Mouse (Mus musculus): ENCODE data around the gene Nceh1. TPM values are rescaled to one million over a fixed set of nuclear protein-coding genes. Genes with fewer than 3 reads are reported as not detected.

Gene Nceh1
- polyA plus RNA-seq, 1 experiment from 2014 or later = 21.3 TPM

DNA sequence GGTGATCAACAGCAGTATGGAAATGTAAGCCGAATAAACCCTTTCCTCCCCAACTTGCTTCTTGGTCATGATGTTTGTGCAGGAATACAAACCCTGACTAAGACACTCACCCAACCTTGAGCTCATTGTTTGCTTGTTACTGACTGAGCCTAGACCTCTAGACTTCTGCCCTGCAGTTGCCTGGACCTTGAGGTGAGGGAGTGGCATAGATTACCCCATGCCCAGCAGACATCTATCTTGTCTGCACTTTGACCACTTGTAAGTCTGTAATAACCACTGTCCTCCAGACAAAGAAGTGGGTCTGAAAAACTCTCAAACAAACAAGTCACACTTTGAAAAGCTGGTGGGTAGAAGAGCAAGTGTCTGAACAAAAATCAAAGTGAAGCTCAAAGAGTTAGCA lies 136.9 kb downstream of the Nceh1 start:
- H3K4me2 ChIP-seq (ENCODE audit: low read length) = no peak overlapping the region
- no peaks in the 10 kb centered on the region for H3K36me3 ChIP-seq (ENCODE audit: control insufficient read depth, insufficient read depth, low read length)
- 71% methylated on average over 1 of the region's 1 CpGs for WGBS
- H3K27me3 ChIP-seq (ENCODE audit: control insufficient read depth, insufficient read depth, low read length) = no peaks in the 10 kb centered on the region
- peaks cover 5 to 9% of the 10 kb centered on the region in 2 experiments for H3K4me1 ChIP-seq (ENCODE audit: control insufficient read depth in 2 of 2, insufficient read depth in 2 of 2, low read length in 2 of 2)
- H3K9ac ChIP-seq (ENCODE audit: low read length) = no peak overlapping the region
- no peak for ATAC-seq (ENCODE audit: insufficient number of reproducible peaks, insufficient read depth, low FRiP score, low read depth)
- H3K9me3 ChIP-seq (ENCODE audit: control insufficient read depth, low read length) = no peaks in the 10 kb centered on the region
- no peak overlapping the region for H3K27ac ChIP-seq (replicated peaks in 1 of 2; ENCODE audit: control insufficient read depth in 1 of 2, insufficient read depth in 1 of 2, low read depth in 2 of 2, low read length in 2 of 2)
- H3K4me3 ChIP-seq (ENCODE audit: control insufficient read depth in 1 of 2, insufficient read depth in 1 of 2, low read depth in 1 of 2, low read length in 2 of 2) = no peak overlapping the region

DNA sequence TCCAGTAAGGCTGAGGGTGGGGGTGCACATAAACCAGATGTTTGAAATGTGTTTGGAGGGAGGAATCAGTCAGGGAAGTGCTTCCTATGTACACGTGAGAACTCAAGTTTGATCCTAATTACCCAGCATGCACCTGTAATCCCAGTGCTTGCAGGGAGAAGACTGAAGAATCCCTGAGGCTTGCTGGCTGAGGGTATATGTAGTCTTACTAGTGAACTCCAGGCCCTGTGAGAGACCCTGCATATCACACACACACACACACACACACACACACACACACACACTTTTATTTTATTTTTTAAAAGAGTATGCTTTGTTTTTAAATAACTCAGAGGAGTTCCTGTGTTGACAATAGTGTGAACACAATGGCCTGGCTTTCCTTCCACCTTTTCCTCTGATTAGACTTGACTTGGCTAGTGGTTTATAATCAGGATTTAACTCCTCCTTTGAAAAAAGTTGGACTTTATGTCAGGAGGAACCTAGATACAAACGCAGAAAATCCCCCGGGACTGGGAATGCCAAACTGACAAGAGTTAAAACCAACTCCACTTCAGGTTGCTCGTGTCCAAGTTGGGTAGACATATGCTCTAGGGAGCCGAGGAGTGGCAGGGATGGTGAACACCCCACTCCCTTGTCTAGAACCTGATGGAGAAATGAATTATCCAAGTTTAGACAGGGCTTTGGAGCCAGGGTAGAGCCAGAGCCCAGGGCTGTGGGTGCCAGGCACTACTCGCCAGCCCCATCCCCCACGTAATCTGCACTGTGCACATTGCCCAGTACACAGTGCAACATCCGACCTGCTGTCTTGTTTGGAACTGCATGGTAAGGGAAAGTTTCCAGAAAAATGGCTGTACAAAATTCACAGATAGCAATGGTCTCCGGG lies 138.1 kb downstream of the Nceh1 start:
- 55% methylated on average over 9 of the region's 9 CpGs for WGBS
- peak; percentile 82 for ATAC-seq (ENCODE audit: insufficient number of reproducible peaks, insufficient read depth, low FRiP score, low read depth)
- H3K4me1 ChIP-seq (ENCODE audit: control insufficient read depth in 2 of 2, insufficient read depth in 2 of 2, low read length in 2 of 2) = peaks cover 5 to 9% of the 10 kb centered on the region in 2 experiments

GRCm38 (mm10) chr3:27322591-27322990 lies 139.8 kb downstream of the Nceh1 start:
- H3K4me2 ChIP-seq (ENCODE audit: low read length) = no peak overlapping the region
- no peaks in the 10 kb centered on the region for H3K9me3 ChIP-seq (ENCODE audit: control insufficient read depth, low read length)
- WGBS = 74% methylated on average over 9 of the region's 9 CpGs
- H3K4me3 ChIP-seq (ENCODE audit: control insufficient read depth in 1 of 2, insufficient read depth in 1 of 2, low read depth in 1 of 2, low read length in 2 of 2) = no peak overlapping the region
- H3K27ac ChIP-seq (replicated peaks in 1 of 2; ENCODE audit: control insufficient read depth in 1 of 2, insufficient read depth in 1 of 2, low read depth in 2 of 2, low read length in 2 of 2) = no peak overlapping the region
- no peaks in the 10 kb centered on the region for H3K36me3 ChIP-seq (ENCODE audit: control insufficient read depth, insufficient read depth, low read length)
- no peak overlapping the region for H3K9ac ChIP-seq (ENCODE audit: low read length)
- H3K4me1 ChIP-seq (ENCODE audit: control insufficient read depth in 2 of 2, insufficient read depth in 2 of 2, low read length in 2 of 2) = peaks cover 0 to 2% of the 10 kb centered on the region in 2 experiments; a peak in 1 of 4 replicates
- no peak for ATAC-seq (ENCODE audit: insufficient number of reproducible peaks, insufficient read depth, low FRiP score, low read depth)
- H3K27me3 ChIP-seq (ENCODE audit: control insufficient read depth, insufficient read depth, low read length) = no peaks in the 10 kb centered on the region

More for the DNA sequence above, 138.1 kb downstream of the Nceh1 start:
- Histone ChIP-seq H3K27ac (replicated peaks in 1 of 2; ENCODE audit: control insufficient read depth in 1 of 2, insufficient read depth in 1 of 2, low read depth in 2 of 2, low read length in 2 of 2) (0 out of 4 replicates have a peak overlapping the region, but pooled peaks have one; percentile 10 to 26), H3K9me3 (ENCODE audit: control insufficient read depth, low read length) (no peaks in the 10 kb centered on the region), H3K4me2 (ENCODE audit: low read length) (no peak overlapping the region), H3K27me3 (ENCODE audit: control insufficient read depth, insufficient read depth, low read length) (no peaks in the 10 kb centered on the region), H3K36me3 (ENCODE audit: control insufficient read depth, insufficient read depth, low read length) (no peaks in the 10 kb centered on the region), H3K4me3 (ENCODE audit: control insufficient read depth in 1 of 2, insufficient read depth in 1 of 2, low read depth in 1 of 2, low read length in 2 of 2) (no peak overlapping the region), H3K9ac (ENCODE audit: low read length) (no peak overlapping the region)

GRCm38 (mm10) chr3:27323551-27323950 lies 140.8 kb downstream of the Nceh1 start:
- no peak overlapping the region for H3K9ac ChIP-seq (ENCODE audit: low read length)
- H3K9me3 ChIP-seq (ENCODE audit: control insufficient read depth, low read length) = no peaks in the 10 kb centered on the region
- ATAC-seq (ENCODE audit: insufficient number of reproducible peaks, insufficient read depth, low FRiP score, low read depth) = no peak
- no peak overlapping the region for H3K4me2 ChIP-seq (ENCODE audit: low read length)
- H3K4me1 ChIP-seq (ENCODE audit: control insufficient read depth in 2 of 2, insufficient read depth in 2 of 2, low read length in 2 of 2) = peaks cover 0 to 2% of the 10 kb centered on the region in 2 experiments; a peak in 1 of 4 replicates
- no peaks in the 10 kb centered on the region for H3K36me3 ChIP-seq (ENCODE audit: control insufficient read depth, insufficient read depth, low read length)
- H3K27me3 ChIP-seq (ENCODE audit: control insufficient read depth, insufficient read depth, low read length) = no peaks in the 10 kb centered on the region
- H3K27ac ChIP-seq (replicated peaks in 1 of 2; ENCODE audit: control insufficient read depth in 1 of 2, insufficient read depth in 1 of 2, low read depth in 2 of 2, low read length in 2 of 2) = no peak overlapping the region
- no peak overlapping the region for H3K4me3 ChIP-seq (ENCODE audit: control insufficient read depth in 1 of 2, insufficient read depth in 1 of 2, low read depth in 1 of 2, low read length in 2 of 2)
- WGBS = 58% methylated on average over 5 of the region's 5 CpGs

DNA sequence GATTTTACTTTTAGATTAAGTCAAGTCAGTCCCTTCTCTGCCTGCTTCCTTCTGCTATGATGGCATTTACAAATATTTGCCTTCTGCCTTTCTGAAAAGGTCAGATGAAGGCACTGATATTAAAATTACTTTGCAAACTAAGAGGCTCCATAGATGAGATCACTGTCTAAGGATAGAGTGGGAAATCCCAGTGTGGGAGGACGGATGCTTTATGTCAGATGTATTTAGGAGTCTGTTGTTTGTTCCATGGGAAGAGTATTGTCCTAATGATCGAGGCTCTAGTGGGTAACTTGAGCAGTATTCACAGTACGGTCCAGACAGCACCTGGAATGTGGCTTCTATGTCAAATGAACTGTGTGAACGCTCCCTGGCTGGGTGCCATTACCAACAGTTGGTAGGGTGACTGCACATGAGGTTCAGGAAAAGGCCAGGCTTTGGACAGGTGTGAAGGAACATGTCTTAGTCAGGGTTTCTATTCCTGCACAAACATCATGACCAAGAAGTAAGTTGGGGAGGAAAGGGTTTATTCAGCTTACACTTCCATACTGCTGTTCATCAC lies 143.9 kb downstream of the Nceh1 start:
- no peak overlapping the region for H3K4me2 ChIP-seq (ENCODE audit: low read length)
- no peak overlapping the region for H3K4me3 ChIP-seq (ENCODE audit: control insufficient read depth in 1 of 2, insufficient read depth in 1 of 2, low read depth in 1 of 2, low read length in 2 of 2)
- H3K9me3 ChIP-seq (ENCODE audit: control insufficient read depth, low read length) = no peaks in the 10 kb centered on the region
- no peaks in the 10 kb centered on the region for H3K27me3 ChIP-seq (ENCODE audit: control insufficient read depth, insufficient read depth, low read length)
- 68% methylated on average over 4 of the region's 4 CpGs for WGBS
- H3K27ac ChIP-seq (replicated peaks in 1 of 2; ENCODE audit: control insufficient read depth in 1 of 2, insufficient read depth in 1 of 2, low read depth in 2 of 2, low read length in 2 of 2) = no peak overlapping the region
- H3K9ac ChIP-seq (ENCODE audit: low read length) = no peak overlapping the region
- no peaks in the 10 kb centered on the region for H3K4me1 ChIP-seq (ENCODE audit: control insufficient read depth in 2 of 2, insufficient read depth in 2 of 2, low read length in 2 of 2)
- no peaks in the 10 kb centered on the region for H3K36me3 ChIP-seq (ENCODE audit: control insufficient read depth, insufficient read depth, low read length)
- no peak for ATAC-seq (ENCODE audit: insufficient number of reproducible peaks, insufficient read depth, low FRiP score, low read depth)

- Histone ChIP-seq H3K4me2 (ENCODE audit: low read length) (no peak overlapping the region), H3K4me3 (ENCODE audit: control insufficient read depth in 1 of 2, insufficient read depth in 1 of 2, low read depth in 1 of 2, low read length in 2 of 2) (no peak overlapping the region), H3K9ac (ENCODE audit: low read length) (no peak overlapping the region), H3K36me3 (ENCODE audit: control insufficient read depth, insufficient read depth, low read length) (no peaks in the 10 kb centered on the region), H3K4me1 (ENCODE audit: control insufficient read depth in 2 of 2, insufficient read depth in 2 of 2, low read length in 2 of 2) (no peaks in the 10 kb centered on the region), H3K9me3 (ENCODE audit: control insufficient read depth, low read length) (no peaks in the 10 kb centered on the region), H3K27ac (replicated peaks in 1 of 2; ENCODE audit: control insufficient read depth in 1 of 2, insufficient read depth in 1 of 2, low read depth in 2 of 2, low read length in 2 of 2) (no peak overlapping the region), H3K27me3 (ENCODE audit: control insufficient read depth, insufficient read depth, low read length) (no peaks in the 10 kb centered on the region)
- no peak for ATAC-seq (ENCODE audit: insufficient number of reproducible peaks, insufficient read depth, low FRiP score, low read depth)
- WGBS = 82% methylated on average over 5 of the region's 5 CpGs
These were observed 147.9 kb downstream of the Nceh1 start for GRCm38 (mm10) chr3:27330706-27331105.

Data from heart, embryonic 14.5 days (tissue).